Mouse (Mus musculus) limb, embryonic 10.5 days (tissue): ENCODE measurements around the gene Slc12a8. TPM values are rescaled to one million over a fixed set of nuclear protein-coding genes. Genes with fewer than 3 reads are reported as not detected.

ENCODE experiments used
- DNase-seq: peaks from one replicate; pipeline ENCODE4 v3.0.0-alpha.2; 2017; ENCODE audit warnings: low spot score
- H3K27ac ChIP-seq: fragments of 300-500 bp; sonication (generic); 2 replicates; pipeline ENCODE4 v1.5.1; 2016; ENCODE audit warnings: mild to moderate bottlenecking
- H3K27me3 ChIP-seq: fragments of 300-500 bp; sonication (generic); 2 replicates; pipeline ENCODE4 v1.6.1; 2016; ENCODE audit warnings: low read depth, mild to moderate bottlenecking; ENCODE audit not compliant: poor library complexity, severe bottlenecking
- H3K36me3 ChIP-seq: fragments of 300-500 bp; sonication (generic); 2 replicates; pipeline ENCODE4 v1.6.1; 2016; ENCODE audit warnings: mild to moderate bottlenecking, moderate library complexity
- H3K4me1 ChIP-seq: fragments of 300-500 bp; sonication (generic); 2 replicates; pipeline ENCODE4 v1.6.1; 2016
- H3K4me3 ChIP-seq: fragments of 300-500 bp; sonication (generic); 2 replicates; pipeline ENCODE4 v1.5.1; 2016; ENCODE audit warnings: mild to moderate bottlenecking, moderate library complexity
- H3K9me3 ChIP-seq: fragments of 300-500 bp; sonication (generic); replicated peaks from 2 replicates; pipeline ENCODE4 v1.6.1; 2016; ENCODE audit warnings: mild to moderate bottlenecking
- WGBS: fragments of 180-500 bp; shearing (Covaris S2); methylation state at CpG from one replicate; pipeline ENCODE4 v1.1.7; 2016; 5-methylcytosine and 5-hydroxymethylcytosine counted together
- polyA plus RNA-seq: library from polyadenylated mRNA; unstranded; fragments of >200 nt; fragmentation: Nextera tagmentation; extraction: Ambion mirVana; gene quantifications from 2 replicates; pipeline ENCODE4 v1.2.1, GENCODE M21; 2016

Gene Slc12a8
- polyA plus RNA-seq, 1 experiment from 2014 or later = 0.60 TPM

DNA sequence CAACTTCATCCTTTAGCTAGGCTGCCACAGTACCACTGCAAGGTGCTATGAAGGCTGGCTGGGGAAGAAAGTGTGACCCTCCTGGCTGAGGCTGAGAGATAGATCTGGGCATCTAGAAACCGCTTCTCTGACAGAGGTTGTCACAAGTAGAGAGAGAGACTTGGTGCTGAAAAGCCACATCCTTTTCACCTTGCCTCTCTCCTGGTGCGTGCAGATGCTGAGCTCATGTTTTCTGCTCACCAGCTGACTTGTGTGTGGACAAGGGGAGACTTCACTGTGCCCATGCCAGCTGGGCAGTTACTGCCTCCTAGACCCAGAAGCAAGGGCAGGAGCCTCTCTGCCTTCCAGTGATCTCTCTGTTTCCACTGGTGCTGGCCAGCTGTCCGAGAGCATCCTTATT, 170.6 kb downstream of the Slc12a8 start:
- H3K27ac ChIP-seq = no peak overlapping the region
- H3K4me1 ChIP-seq = peaks cover 60% of the 10 kb centered on the region
- 84% methylated on average over 3 of the region's 3 CpGs for WGBS
- no peak overlapping the region for H3K4me3 ChIP-seq
- H3K27me3 ChIP-seq = 0 out of 2 replicates have a peak, but pooled peaks cover 10% of the 10 kb centered on the region
- DNase-seq = no peak
- H3K36me3 ChIP-seq = 0 out of 2 replicates have a peak, but pooled peaks cover 3% of the 10 kb centered on the region
- no peaks in the 10 kb centered on the region for H3K9me3 ChIP-seq

- peaks cover 39% of the 10 kb centered on the region for H3K4me1 ChIP-seq
- no peak overlapping the region for H3K4me3 ChIP-seq
- H3K9me3 ChIP-seq = no peaks in the 10 kb centered on the region
- 77% methylated on average over 6 of the region's 6 CpGs for WGBS
- 0 out of 2 replicates have a peak, but pooled peaks cover under 1% of the 10 kb centered on the region for H3K27me3 ChIP-seq
- DNase-seq = no peak
- H3K27ac ChIP-seq = 0 out of 2 replicates have a peak overlapping the region, but pooled peaks have one; percentile 27
- H3K36me3 ChIP-seq = peaks cover 9% of the 10 kb centered on the region; the same call in 1 of the 2 replicates
These were observed 174.0 kb downstream of the Slc12a8 start for GRCm38 (mm10) chr16:33690975-33691747.

DNA sequence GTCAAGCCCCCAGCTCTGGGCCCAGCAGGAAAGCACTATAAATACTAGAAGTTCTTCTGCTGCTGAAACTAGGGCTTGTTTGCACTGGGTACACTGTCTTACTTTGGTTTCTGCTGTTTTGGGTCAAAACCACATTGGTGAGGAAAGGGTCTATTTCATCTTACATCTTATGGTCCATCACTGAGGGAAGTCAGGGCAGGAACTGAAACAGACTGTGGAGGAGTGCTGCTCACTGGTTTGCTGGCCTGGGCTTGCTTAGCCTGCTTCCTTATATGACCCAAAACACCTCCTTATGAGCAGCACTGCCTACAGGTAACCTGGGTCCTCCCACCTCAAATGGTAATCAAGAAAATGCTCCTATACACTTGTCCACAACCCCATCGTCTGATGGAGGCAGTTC, 176.4 kb downstream of the Slc12a8 start:
- Histone ChIP-seq H3K9me3 (no peaks in the 10 kb centered on the region), H3K27ac (no peak overlapping the region), H3K36me3 (peaks cover 8% of the 10 kb centered on the region; the same call in 1 of the 2 replicates), H3K27me3 (no peaks in the 10 kb centered on the region), H3K4me3 (no peak overlapping the region), H3K4me1 (peaks cover 32% of the 10 kb centered on the region)
- 97% methylated on average over 1 of the region's 1 CpGs for WGBS
- DNase-seq = no peak

DNA sequence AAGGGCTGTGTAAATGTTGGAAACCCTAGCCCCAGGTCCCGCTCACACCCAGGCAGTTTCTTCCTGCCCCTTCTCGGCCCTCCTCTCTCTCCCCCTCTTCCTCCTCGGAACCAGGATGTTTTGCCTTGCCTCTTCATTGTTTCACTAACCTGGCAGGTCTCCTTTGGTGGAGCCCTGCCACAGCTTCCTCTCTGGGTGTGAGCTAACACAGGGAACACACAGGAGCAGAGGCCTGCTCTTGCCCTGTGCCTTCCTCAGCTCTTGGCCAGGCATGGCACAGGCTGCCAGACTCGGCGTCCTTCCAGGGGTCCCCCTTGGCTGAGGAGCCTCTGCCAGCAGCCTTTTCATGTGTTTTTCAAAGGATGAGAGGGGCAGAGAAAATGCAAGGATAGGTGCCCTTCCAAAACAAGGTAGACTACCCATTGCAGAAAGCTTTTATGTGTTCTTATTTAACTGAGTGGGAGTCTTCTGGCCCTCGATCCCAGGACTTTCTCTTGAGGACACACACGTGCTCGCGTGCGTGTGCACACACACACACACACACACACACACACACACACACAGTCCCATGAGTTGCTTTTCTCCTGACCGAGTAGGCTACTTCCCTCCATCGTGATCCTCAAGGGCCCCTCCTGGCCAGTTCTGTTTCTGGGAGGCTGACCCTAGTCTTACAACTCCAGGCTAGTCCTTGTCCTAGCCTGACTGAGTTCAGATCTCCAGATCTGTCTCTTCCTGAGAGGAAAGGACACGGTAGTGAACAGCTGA, 179.9 kb downstream of the Slc12a8 start:
- Histone ChIP-seq H3K4me1 (peaks cover 40% of the 10 kb centered on the region), H3K27me3 (no peaks in the 10 kb centered on the region), H3K9me3 (no peaks in the 10 kb centered on the region), H3K4me3 (no peak overlapping the region), H3K27ac (peak overlapping the region; percentile 59; the same call in 1 of the 2 replicates), H3K36me3 (peaks cover 6% of the 10 kb centered on the region; the same call in 1 of the 2 replicates)
- no peak for DNase-seq
- WGBS = 85% methylated on average over 13 of the region's 13 CpGs

- no peaks in the 10 kb centered on the region for H3K27me3 ChIP-seq
- H3K27ac ChIP-seq = peak overlapping the region; percentile 59
- peaks cover 37% of the 10 kb centered on the region for H3K4me1 ChIP-seq
- peaks cover 6% of the 10 kb centered on the region; the same call in 1 of the 2 replicates for H3K36me3 ChIP-seq
- DNase-seq = no peak
- H3K4me3 ChIP-seq = no peak overlapping the region
- no peaks in the 10 kb centered on the region for H3K9me3 ChIP-seq
- 59% methylated on average over 9 of the region's 9 CpGs for WGBS
These were observed 180.6 kb downstream of the Slc12a8 start for GRCm38 (mm10) chr16:33697576-33698276.

GRCm38 (mm10) chr16:33698277-33698790, 181.2 kb downstream of the Slc12a8 start:
- H3K27ac ChIP-seq = peak overlapping the region; percentile 59; the same call in 1 of the 2 replicates
- H3K9me3 ChIP-seq = no peaks in the 10 kb centered on the region
- WGBS = 77% methylated on average over 12 of the region's 12 CpGs
- H3K36me3 ChIP-seq = peaks cover 5% of the 10 kb centered on the region; the same call in 1 of the 2 replicates
- no peak overlapping the region for H3K4me3 ChIP-seq
- no peak for DNase-seq
- H3K4me1 ChIP-seq = peaks cover 37% of the 10 kb centered on the region
- no peaks in the 10 kb centered on the region for H3K27me3 ChIP-seq

- H3K27me3 ChIP-seq = no peaks in the 10 kb centered on the region
- H3K4me1 ChIP-seq = peaks cover 55% of the 10 kb centered on the region
- no peak overlapping the region for H3K4me3 ChIP-seq
- WGBS = 59% methylated on average over 5 of the region's 5 CpGs
- H3K27ac ChIP-seq = no peak overlapping the region
- no peak for DNase-seq
- no peaks in the 10 kb centered on the region for H3K36me3 ChIP-seq
- no peaks in the 10 kb centered on the region for H3K9me3 ChIP-seq
These were observed 183.5 kb downstream of the Slc12a8 start for GRCm38 (mm10) chr16:33700584-33700983.

GRCm38 (mm10) chr16:33701872-33702271, 184.7 kb downstream of the Slc12a8 start:
- Histone ChIP-seq H3K4me1 (peaks cover 51% of the 10 kb centered on the region), H3K36me3 (peaks cover 5% of the 10 kb centered on the region), H3K27me3 (no peaks in the 10 kb centered on the region), H3K9me3 (no peaks in the 10 kb centered on the region), H3K4me3 (no peak overlapping the region), H3K27ac (no peak overlapping the region)
- DNase-seq = no peak
- WGBS = 93% methylated on average over 4 of the region's 4 CpGs

GRCm38 (mm10) chr16:33704289-33704688, 187.2 kb downstream of the Slc12a8 start:
- 89% methylated on average over 9 of the region's 9 CpGs for WGBS
- Histone ChIP-seq H3K4me1 (peaks cover 38% of the 10 kb centered on the region), H3K9me3 (no peaks in the 10 kb centered on the region), H3K27ac (no peak overlapping the region; the same call in 1 of the 2 replicates), H3K36me3 (peaks cover 13% of the 10 kb centered on the region), H3K4me3 (no peak overlapping the region), H3K27me3 (no peaks in the 10 kb centered on the region)
- DNase-seq = no peak

GRCm38 (mm10) chr16:33705258-33705657, 188.1 kb downstream of the Slc12a8 start:
- no peak overlapping the region for H3K4me3 ChIP-seq
- H3K9me3 ChIP-seq = no peaks in the 10 kb centered on the region
- peaks cover 14% of the 10 kb centered on the region for H3K36me3 ChIP-seq
- H3K27me3 ChIP-seq = no peaks in the 10 kb centered on the region
- H3K4me1 ChIP-seq = peaks cover 37% of the 10 kb centered on the region
- DNase-seq = no peak
- H3K27ac ChIP-seq = peak overlapping the region; percentile 27
- WGBS = 11% methylated on average over 6 of the region's 6 CpGs

- H3K4me3 ChIP-seq = no peak overlapping the region
- peaks cover 19% of the 10 kb centered on the region for H3K36me3 ChIP-seq
- H3K27me3 ChIP-seq = no peaks in the 10 kb centered on the region
- H3K4me1 ChIP-seq = peaks cover 30% of the 10 kb centered on the region
- no peak for DNase-seq
- H3K27ac ChIP-seq = no peak overlapping the region
- H3K9me3 ChIP-seq = no peaks in the 10 kb centered on the region
- WGBS = 96% methylated on average over 14 of the region's 14 CpGs
These were observed 189.2 kb downstream of the Slc12a8 start for GRCm38 (mm10) chr16:33706111-33706890.

GRCm38 (mm10) chr16:33708031-33708430, 190.9 kb downstream of the Slc12a8 start:
- WGBS = 97% methylated on average over 10 of the region's 10 CpGs
- H3K36me3 ChIP-seq = peaks cover 26% of the 10 kb centered on the region

More at GRCm38 (mm10) chr16:33708031-33708430, 190.9 kb downstream of the Slc12a8 start:
- Histone ChIP-seq H3K4me1 (peaks cover 25% of the 10 kb centered on the region), H3K4me3 (no peak overlapping the region), H3K9me3 (no peaks in the 10 kb centered on the region), H3K27me3 (no peaks in the 10 kb centered on the region), H3K27ac (no peak overlapping the region)
- no peak for DNase-seq
